Mouse (Mus musculus) forebrain, embryonic 11.5 days (tissue): ENCODE measurements at regions not wholly inside any gene's neighbourhood (a gene's known extent, or its start where the extent isn't known, plus 50 kb on each side); places are given as distances from the start of the nearest gene placed in this dataset.

Experiments
- ATAC-seq: fragments of 200-750 bp; cut with Nextera tagmentation; replicated peaks from 2 replicates; pipeline ENCODE4 v1.8.0; 2017; ENCODE audit warnings: moderate TSS enrichment; ENCODE audit not compliant: low FRiP score
- DNase-seq: peaks from one replicate; pipeline ENCODE4 v3.0.0-alpha.2; 2017; ENCODE audit warnings: low spot score
- H3K27ac ChIP-seq: fragments of 300-500 bp; sonication (generic); 2 replicates; pipeline ENCODE4 v1.5.1; 2014; ENCODE audit warnings: low read depth, low read length
- H3K27me3 ChIP-seq: fragments of 300-500 bp; sonication (generic); 2 replicates; pipeline ENCODE4 v1.6.1; 2014; ENCODE audit warnings: mild to moderate bottlenecking, low read length, mixed read lengths; ENCODE audit not compliant: control insufficient read depth, insufficient read depth
- H3K36me3 ChIP-seq: fragments of 300-500 bp; sonication (generic); 2 replicates; pipeline ENCODE4 v1.6.1; 2014; ENCODE audit warnings: mild to moderate bottlenecking, low read length, moderate library complexity, mixed read lengths; ENCODE audit not compliant: control insufficient read depth, insufficient read depth
- H3K4me1 ChIP-seq: fragments of 300-500 bp; sonication (generic); replicated peaks from 2 replicates; pipeline ENCODE4 v1.6.1; 2014; ENCODE audit warnings: low read length, mixed read lengths; ENCODE audit not compliant: control insufficient read depth, insufficient read depth
- H3K4me2 ChIP-seq: fragments of 300-500 bp; sonication (generic); 2 replicates; pipeline ENCODE4 v1.6.1; 2014; ENCODE audit warnings: low read depth, mild to moderate bottlenecking, low read length, moderate library complexity, mixed read lengths; ENCODE audit not compliant: severe bottlenecking
- H3K4me3 ChIP-seq: fragments of 300-500 bp; sonication (generic); 2 replicates; pipeline ENCODE4 v1.5.1; 2014; ENCODE audit warnings: low read depth, low read length
- H3K9ac ChIP-seq: fragments of 300-500 bp; sonication (generic); 2 replicates; pipeline ENCODE4 v1.6.1; 2014; ENCODE audit warnings: low read length
- H3K9me3 ChIP-seq: fragments of 300-500 bp; sonication (generic); 2 replicates; pipeline ENCODE4 v1.6.1; 2016; ENCODE audit warnings: low read length, mixed read lengths; ENCODE audit not compliant: control insufficient read depth
- WGBS: fragments of 180-500 bp; shearing (Covaris S2); extraction: QIAGEN DNeasy Blood & Tissue Kit; methylation state at CpG from one replicate; pipeline ENCODE4 v1.1.7; 2014; 5-methylcytosine and 5-hydroxymethylcytosine counted together

DNA sequence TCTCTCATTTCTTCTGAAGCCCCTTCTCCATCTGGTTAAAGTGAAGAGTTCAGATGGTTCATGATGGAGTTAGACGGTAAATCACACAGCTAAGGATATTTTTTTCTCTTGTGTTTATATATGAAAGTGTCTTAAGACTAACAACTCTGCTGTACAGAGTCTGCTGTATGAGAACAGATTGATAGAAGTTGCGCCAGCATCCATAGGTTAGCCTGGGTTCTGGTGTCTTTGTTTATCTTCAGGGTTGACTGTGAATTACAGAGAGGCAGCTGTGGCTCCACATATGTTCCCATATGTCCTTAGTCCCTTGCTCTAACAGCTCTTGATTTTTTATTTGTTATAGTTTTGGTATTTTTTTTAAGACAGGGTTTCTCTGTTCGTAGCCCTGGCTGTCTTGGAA lies 334.9 kb upstream of the Api5 start:
- DNase-seq (no peak), ATAC-seq (no peak)
- WGBS, result 81% methylated on average over 3 of the region's 3 CpGs
- Histone ChIP-seq H3K4me1 (no peaks in the 10 kb centered on the region), H3K27ac (no peak overlapping the region), H3K27me3 (no peaks in the 10 kb centered on the region), H3K36me3 (no peaks in the 10 kb centered on the region), H3K4me2 (no peak overlapping the region), H3K9ac (no peak overlapping the region), H3K9me3 (no peaks in the 10 kb centered on the region), H3K4me3 (no peak overlapping the region)

DNA sequence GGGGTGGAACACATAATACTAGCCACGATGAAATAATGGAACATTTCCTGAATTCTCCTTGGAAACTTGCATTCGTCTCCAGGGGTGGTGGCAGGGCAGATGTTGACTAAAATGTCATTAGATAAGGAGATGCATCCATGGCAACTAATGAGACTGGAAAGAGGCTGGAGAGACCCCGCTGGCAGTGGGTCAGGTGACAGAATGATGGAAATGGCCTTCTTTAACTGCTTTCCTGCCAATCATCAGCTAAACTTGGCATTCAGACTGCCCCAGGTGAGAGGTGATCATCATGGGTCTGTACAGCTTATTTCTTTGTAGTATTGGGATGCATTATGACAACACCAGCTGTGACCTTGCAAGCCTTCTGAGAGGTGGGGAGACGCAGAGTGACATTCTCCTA lies 334.3 kb upstream of the Api5 start:
- no peak for DNase-seq
- Histone ChIP-seq H3K36me3 (no peaks in the 10 kb centered on the region), H3K9me3 (no peaks in the 10 kb centered on the region), H3K27me3 (no peaks in the 10 kb centered on the region), H3K4me3 (no peak overlapping the region), H3K4me2 (no peak overlapping the region), H3K27ac (no peak overlapping the region), H3K9ac (no peak overlapping the region), H3K4me1 (no peaks in the 10 kb centered on the region)
- 71% methylated on average over 4 of the region's 4 CpGs for WGBS
- ATAC-seq, result no peak

DNA sequence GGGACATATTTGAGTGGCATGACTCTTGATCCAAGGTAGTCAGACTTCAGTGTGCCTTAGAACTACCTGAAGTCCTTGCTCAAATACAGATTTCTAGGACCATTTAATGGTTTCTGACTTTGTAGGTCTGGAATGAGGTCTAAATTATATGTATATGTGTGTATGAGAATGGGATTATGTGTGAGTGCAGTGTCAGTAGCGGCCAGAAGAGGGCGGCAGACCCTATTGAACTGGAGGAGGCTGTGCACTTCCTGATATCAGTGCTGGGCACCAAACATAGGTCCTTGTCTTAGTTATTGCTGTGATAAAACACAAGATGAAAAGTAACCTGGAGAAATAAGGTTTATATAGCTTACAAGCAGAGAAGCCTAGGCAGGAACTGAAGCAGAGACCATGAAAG lies 328.6 kb upstream of the Api5 start:
- ATAC-seq (no peak), DNase-seq (no peak)
- Histone ChIP-seq H3K27ac (no peak overlapping the region), H3K27me3 (no peaks in the 10 kb centered on the region), H3K4me1 (no peaks in the 10 kb centered on the region; the same call in 1 of the 2 replicates), H3K36me3 (no peaks in the 10 kb centered on the region), H3K9ac (no peak overlapping the region), H3K4me2 (no peak overlapping the region), H3K9me3 (no peaks in the 10 kb centered on the region), H3K4me3 (no peak overlapping the region)
- 97% methylated on average over 2 of the region's 2 CpGs for WGBS

DNA sequence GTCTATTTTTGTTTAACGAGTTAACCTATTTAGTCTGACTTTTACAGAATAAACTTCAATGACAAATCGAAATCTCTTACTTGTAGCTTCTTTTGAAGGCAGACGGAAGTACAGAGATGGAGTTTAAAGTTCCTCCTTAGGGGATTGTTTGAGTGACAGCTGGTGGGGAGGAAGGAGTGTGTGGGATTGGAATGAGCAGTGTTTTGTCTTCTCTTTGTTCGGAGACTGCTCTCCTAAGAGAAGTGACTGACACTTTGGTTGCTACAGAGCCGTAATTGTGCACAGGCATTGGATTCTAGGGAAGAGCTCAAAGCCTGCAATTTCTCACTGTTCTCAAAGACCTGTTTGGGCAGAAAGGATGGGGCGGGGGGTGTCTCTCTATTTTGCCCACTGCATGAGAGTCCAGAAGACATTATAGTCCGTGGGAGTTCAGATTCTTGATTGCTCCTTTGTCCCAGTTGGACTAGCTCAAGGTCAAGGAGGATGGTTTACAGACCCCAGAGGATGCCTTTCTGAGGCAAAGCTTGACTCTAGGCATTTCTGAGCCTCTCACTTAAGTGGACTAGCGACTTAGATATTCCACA lies 327.0 kb upstream of the Api5 start:
- H3K9me3 ChIP-seq, result no peaks in the 10 kb centered on the region
- no peaks in the 10 kb centered on the region for H3K36me3 ChIP-seq
- no peak overlapping the region for H3K9ac ChIP-seq
- 16% methylated on average over 8 of the region's 8 CpGs for WGBS
- peak; percentile 83 for ATAC-seq
- no peak overlapping the region for H3K4me2 ChIP-seq
- 0 out of 2 replicates have a peak overlapping the region, but pooled peaks have one; percentile 4 for H3K27ac ChIP-seq
- DNase-seq, result no peak
- no peak overlapping the region for H3K4me3 ChIP-seq
- no peaks in the 10 kb centered on the region for H3K27me3 ChIP-seq
- H3K4me1 ChIP-seq, result no peaks in the 10 kb centered on the region; the same call in 1 of the 2 replicates

DNA sequence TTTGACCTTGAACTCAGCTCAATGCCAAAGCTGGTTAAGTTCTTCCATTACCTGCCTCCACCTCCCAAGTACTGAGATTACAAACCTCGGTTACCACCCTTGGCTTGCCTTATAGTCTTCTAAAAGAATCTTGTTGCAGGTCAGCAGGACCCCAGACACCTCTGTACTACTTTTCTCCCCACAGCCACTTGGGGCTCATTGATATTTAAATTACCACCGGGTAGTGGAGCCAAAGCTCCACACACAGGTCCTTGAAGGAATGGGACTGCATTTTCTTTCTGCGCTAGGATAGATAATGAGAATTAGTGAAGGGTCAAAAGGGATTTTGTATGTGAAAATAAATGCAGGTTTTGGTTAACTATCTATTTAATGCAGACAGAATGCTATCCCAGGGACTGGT lies 326.5 kb upstream of the Api5 start:
- Histone ChIP-seq H3K9ac (no peak overlapping the region), H3K27me3 (no peaks in the 10 kb centered on the region), H3K27ac (no peak overlapping the region), H3K4me1 (no peaks in the 10 kb centered on the region; the same call in 1 of the 2 replicates), H3K4me3 (no peak overlapping the region), H3K36me3 (no peaks in the 10 kb centered on the region), H3K9me3 (no peaks in the 10 kb centered on the region), H3K4me2 (no peak overlapping the region)
- no peak for DNase-seq
- ATAC-seq, result peak; percentile 76
- 2% methylated on average over 3 of the region's 3 CpGs for WGBS

DNA sequence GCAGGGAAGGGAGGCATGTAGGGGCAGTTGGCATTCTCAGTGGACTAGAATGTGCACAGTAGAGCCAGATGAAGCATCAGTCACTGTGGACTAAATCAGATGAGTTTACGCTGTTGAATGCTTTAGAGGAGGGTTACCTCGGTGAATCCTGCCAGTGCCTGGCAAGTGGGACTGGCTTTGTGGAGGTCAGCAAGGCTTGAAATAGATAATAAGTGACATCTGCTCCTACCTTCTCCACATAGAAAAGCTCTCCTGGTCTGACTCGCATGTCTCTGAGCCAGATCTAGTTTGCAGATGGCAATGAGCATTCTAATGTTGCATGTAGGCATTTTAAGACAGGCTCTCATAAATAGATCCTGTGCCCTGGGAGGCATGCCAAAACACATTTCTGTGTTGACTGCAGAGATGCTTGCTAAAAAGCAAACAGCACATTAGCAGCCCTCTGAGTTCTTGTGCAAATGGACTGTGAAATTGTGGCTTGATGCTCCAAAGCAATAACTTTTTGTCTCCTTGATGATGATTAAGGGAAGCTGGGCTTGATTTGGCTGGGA lies 310.3 kb upstream of the Api5 start:
- Histone ChIP-seq H3K27me3 (no peaks in the 10 kb centered on the region), H3K27ac (no peak overlapping the region), H3K4me2 (no peak overlapping the region), H3K4me3 (no peak overlapping the region), H3K4me1 (no peaks in the 10 kb centered on the region), H3K36me3 (no peaks in the 10 kb centered on the region), H3K9me3 (no peaks in the 10 kb centered on the region), H3K9ac (no peak overlapping the region)
- ATAC-seq, result no peak
- no peak for DNase-seq
- 92% methylated on average over 3 of the region's 3 CpGs for WGBS

DNA sequence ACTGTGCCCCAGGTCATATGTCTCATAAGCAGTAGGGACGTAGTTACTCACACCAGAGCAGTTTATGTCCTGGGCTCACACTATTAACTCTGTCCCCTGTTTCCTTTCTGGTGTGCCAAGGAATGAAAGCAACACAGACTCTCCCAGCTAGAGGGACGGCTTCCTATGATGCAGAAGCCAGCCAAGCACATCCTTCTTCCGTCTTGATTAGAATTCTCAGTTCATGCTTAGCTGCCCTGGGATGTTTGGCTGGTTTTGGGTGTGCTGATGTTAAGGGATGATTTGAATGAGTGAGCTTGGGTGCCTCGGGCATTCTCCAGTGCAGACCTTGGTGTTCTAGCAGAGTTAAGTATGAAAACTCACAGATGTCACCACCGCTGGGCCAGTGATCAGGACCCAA lies 291.9 kb upstream of the Api5 start:
- no peaks in the 10 kb centered on the region for H3K27me3 ChIP-seq
- H3K4me2 ChIP-seq, result no peak overlapping the region
- H3K36me3 ChIP-seq, result no peaks in the 10 kb centered on the region
- no peaks in the 10 kb centered on the region for H3K9me3 ChIP-seq
- H3K9ac ChIP-seq, result no peak overlapping the region
- no peak overlapping the region for H3K4me3 ChIP-seq
- ATAC-seq (no peak), DNase-seq (no peak)
- H3K27ac ChIP-seq, result no peak overlapping the region
- H3K4me1 ChIP-seq, result peaks cover 4% of the 10 kb centered on the region
- 87% methylated on average over 5 of the region's 5 CpGs for WGBS

DNA sequence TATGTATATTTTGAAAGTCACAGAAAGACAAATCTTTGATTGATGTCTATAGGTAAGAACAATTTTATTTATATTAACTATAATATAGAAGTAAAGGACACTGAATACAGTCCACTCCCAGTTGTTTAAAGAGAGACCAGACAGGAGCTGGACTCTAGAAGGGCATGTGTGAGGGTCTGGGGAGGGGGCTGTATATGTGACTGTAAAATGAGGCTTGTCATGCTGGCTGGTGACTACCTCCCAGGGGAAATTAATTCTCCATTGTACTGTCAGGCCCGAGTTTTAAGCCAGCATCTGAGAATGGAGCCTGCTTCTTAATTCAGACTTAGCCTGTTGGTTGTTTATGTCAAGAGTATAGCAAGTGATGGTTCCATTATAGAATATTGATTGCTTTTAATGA lies 261.4 kb upstream of the Api5 start:
- H3K27ac ChIP-seq, result no peak overlapping the region
- no peaks in the 10 kb centered on the region for H3K27me3 ChIP-seq
- no peak overlapping the region for H3K9ac ChIP-seq
- no peaks in the 10 kb centered on the region for H3K36me3 ChIP-seq
- DNase-seq (no peak), ATAC-seq (no peak)
- no peak overlapping the region for H3K4me2 ChIP-seq
- 51% methylated on average over 1 of the region's 1 CpGs for WGBS
- no peak overlapping the region for H3K4me3 ChIP-seq
- H3K9me3 ChIP-seq, result no peaks in the 10 kb centered on the region
- H3K4me1 ChIP-seq, result no peaks in the 10 kb centered on the region

DNA sequence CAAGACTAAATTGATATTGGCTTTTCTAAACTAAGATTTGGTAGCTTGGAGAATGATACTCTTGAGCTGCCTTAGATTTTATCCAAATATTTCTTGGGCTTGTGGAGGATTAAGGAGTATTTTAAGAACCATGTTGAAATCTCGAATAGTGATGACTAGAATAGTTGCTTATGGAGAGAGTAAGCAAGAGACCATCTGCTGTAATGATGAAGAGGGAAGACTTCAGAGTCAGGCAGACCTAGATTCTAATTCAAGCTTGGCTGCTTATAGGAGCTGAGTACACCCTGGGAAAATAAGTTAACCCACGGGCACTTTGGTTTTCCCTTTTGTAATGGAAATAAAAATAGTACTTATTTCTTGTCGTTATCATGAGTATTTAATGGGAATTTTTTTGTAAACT lies 257.3 kb upstream of the Api5 start:
- ATAC-seq, result no peak

More for the DNA sequence above, 257.3 kb upstream of the Api5 start:
- no peak overlapping the region for H3K4me2 ChIP-seq
- no peak overlapping the region for H3K4me3 ChIP-seq
- H3K9me3 ChIP-seq, result no peaks in the 10 kb centered on the region
- DNase-seq, result no peak
- H3K27me3 ChIP-seq, result no peaks in the 10 kb centered on the region
- H3K9ac ChIP-seq, result no peak overlapping the region
- no peaks in the 10 kb centered on the region for H3K4me1 ChIP-seq
- no peak overlapping the region for H3K27ac ChIP-seq
- H3K36me3 ChIP-seq, result no peaks in the 10 kb centered on the region
- WGBS, result 63% methylated on average over 3 of the region's 3 CpGs
